In genomic region chr10:42170889-42171347, GRCm38 (mm10) we compare ENCODE assay signal across 11 mouse cellular contexts.
A peak's percentile ranks its signal among the peaks of the same experiment; 100 is the strongest.
DNase-seq lines count a peak whose midpoint lies in the region; ATAC-seq and TF ChIP-seq lines count a peak whose summit lies in the region.
"Had no signal": no experiment of that assay in that cellular context is flagged by ENCODE, and none has a peak within 500 bp of the region (broad histone marks: within the 10 kb centered on the region; RNA-seq: fewer than 3 reads in every experiment).

No protein-coding gene starts in this region.

- ATAC-seq in limb, embryonic 11.5 days (ENCODE audit: insufficient number of reproducible peaks, low FRiP score, low TSS enrichment, low read depth), result no peak
- ATAC-seq: forebrain, embryonic 16.5 days had no signal

- DNase-seq in 3T3-L1 (ENCODE audit: low read depth, low spot score) (peak; percentile 11), ES-E14 (ENCODE audit: low read depth, low spot score) (no peak)
- DNase-seq in gastrocnemius, adult 2 months, result peak; percentile 81
- DNase-seq in limb, embryonic 11.5 days (ENCODE audit: low spot score), result peak; percentile 55
- no peak for DNase-seq in thymus, postnatal 0 days (ENCODE audit: low spot score)
- DNase-seq in left cerebral cortex, adult 9 months (ENCODE audit: low spot score in 2 of 2), result no peak
- no peak for DNase-seq in right cerebral cortex, postnatal 25 days
- DNase-seq: right cerebral cortex, postnatal 4 days; thymus, postnatal 4 days had no signal

- no peak overlapping the region for H3K9ac ChIP-seq in ES-E14 (ENCODE audit: insufficient read depth, low read depth, low read length, poor library complexity, severe bottlenecking)
- H3K9ac ChIP-seq in limb, embryonic 11.5 days (ENCODE audit: low read length), result no peak overlapping the region

- in situ Hi-C loops in ES-E14 (cut with MboI; ENCODE audit: low sequenced_read_pairs in 2 of 2, unreplicated experiment in 2 of 2), result no loop called here

- no peak overlapping the region for H3K27ac ChIP-seq in ES-E14 (ENCODE audit: insufficient read depth, low read depth, low read length, poor library complexity, severe bottlenecking)
- peak overlapping the region; percentile 74 for H3K27ac ChIP-seq in gastrocnemius, adult 2 months
- H3K27ac ChIP-seq in limb, embryonic 11.5 days (replicated peaks; ENCODE audit: low read depth, low read length), result no peak overlapping the region

- 1% methylated on average over 5 of the region's 5 CpGs for WGBS in limb, embryonic 11.5 days

- H3K4me2 ChIP-seq in limb, embryonic 11.5 days (ENCODE audit: low read depth, severe bottlenecking), result no peak overlapping the region
- H3K4me2 ChIP-seq: liver, embryonic 11.5 days had no signal

- H3K27me3 ChIP-seq in limb, embryonic 11.5 days (ENCODE audit: control insufficient read depth, insufficient read depth, low read length), result no peaks in the 10 kb centered on the region

- H3K4me3 ChIP-seq in ES-E14 (ENCODE audit: insufficient read depth in 1 of 2, low read depth in 1 of 2, low read length in 2 of 2, poor library complexity in 1 of 2, severe bottlenecking in 1 of 2), result no peak overlapping the region
- no peak overlapping the region; the same call in 1 of the 2 replicates for H3K4me3 ChIP-seq in gastrocnemius, adult 2 months
- no peak overlapping the region for H3K4me3 ChIP-seq in limb, embryonic 11.5 days (ENCODE audit: low read depth, low read length)

- H3K36me3 ChIP-seq in ES-E14 (ENCODE audit: control insufficient read depth, insufficient read depth, low read length, poor library complexity, severe bottlenecking), result no peaks in the 10 kb centered on the region
- H3K36me3 ChIP-seq in limb, embryonic 11.5 days (ENCODE audit: control insufficient read depth, insufficient read depth, low read length), result no peaks in the 10 kb centered on the region

- no peak for TF ChIP-seq CTCF in gastrocnemius, adult 2 months (IDR thresholded peaks at IDR 0.05)

- intact Hi-C loops in gastrocnemius, adult 2 months (cut with DNase I), result loop anchor here (5.0 kb wide), 1 partner anchor 34 kb away; no protein-coding TSS in a partner anchor

- peaks cover 10 to 12% of the 10 kb centered on the region in 2 experiments for H3K4me1 ChIP-seq in ES-E14 (ENCODE audit: control insufficient read depth in 2 of 2, insufficient read depth in 2 of 2, low read length in 2 of 2, poor library complexity in 1 of 2)
- H3K4me1 ChIP-seq in limb, embryonic 11.5 days (ENCODE audit: control insufficient read depth, insufficient read depth, low read length), result peaks cover 10% of the 10 kb centered on the region

- no peaks in the 10 kb centered on the region for H3K9me3 ChIP-seq in ES-E14 (ENCODE audit: control insufficient read depth, insufficient read depth, low read depth, low read length)
- H3K9me3 ChIP-seq in limb, embryonic 11.5 days (ENCODE audit: control insufficient read depth, low read length), result no peaks in the 10 kb centered on the region

TF ChIP-seq in ES-E14, 5 proteins besides CTCF, POLR2A, EP300 and RAD21:
- no peak for TF ChIP-seq HCFC1 (IDR thresholded peaks at IDR 0.05; ENCODE audit: borderline replicate concordance, insufficient read depth, low read length)
- 0 out of 2 replicates have a peak, but pooled peaks have one; percentile 12 for TF ChIP-seq ZNF384 (IDR thresholded peaks at IDR 0.05; ENCODE audit: low read depth, low read length)

Comparison
In these comparisons a context has a peak if more than half of its experiments do, and no peak if none do; other contexts are left out.
1. DNase-seq: peak in 3T3-L1 (single experiment), gastrocnemius, adult 2 months (single experiment) and limb, embryonic 11.5 days (single experiment); none in ES-E14 (single experiment), thymus, postnatal 0 days (single experiment), left cerebral cortex, adult 9 months (0 of 2) and right cerebral cortex, postnatal 25 days (single experiment).